Mouse (Mus musculus) CH12.LX (cell line): ENCODE measurements around the gene Mmd.

Source experiments
- BHLHE40 ChIP-seq: IDR thresholded peaks from 2 replicates; pipeline ENCODE4 v1.6.1; 2011; ENCODE audit warnings: mild to moderate bottlenecking, low read depth, low read length, improper control_type of control experiment
- ZKSCAN1 ChIP-seq: IDR thresholded peaks from 2 replicates; pipeline ENCODE4 v1.6.1; 2012; ENCODE audit warnings: low read depth, inconsistent platforms, low read length, improper control_type of control experiment, borderline replicate concordance

- TF ChIP-seq BHLHE40, result 0 out of 2 replicates have a peak, but pooled peaks have one; percentile 29
- TF ChIP-seq ZKSCAN1, result no peak
These were observed at the start of gene Mmd for GRCm38 (mm10) chr11:90249025-90249650.
